ENCODE assay signal across 14 mouse cellular contexts in genomic region chr5:112018925-112019324, GRCm38 (mm10).
A peak's percentile ranks its signal among the peaks of the same experiment; 100 is the strongest.
DNase-seq lines count a peak whose midpoint lies in the region; ATAC-seq and TF ChIP-seq lines count a peak whose summit lies in the region.
"Had no signal": no experiment of that assay in that cellular context is flagged by ENCODE, and none has a peak within 500 bp of the region (broad histone marks: within the 10 kb centered on the region; RNA-seq: fewer than 3 reads in every experiment).

No protein-coding gene starts in this region.

- TF ChIP-seq CTCF in intestine, postnatal 0 days (IDR thresholded peaks at IDR 0.05; ENCODE audit: low read depth) = no peak

- no peak overlapping the region for H3K9ac ChIP-seq in midbrain, embryonic 11.5 days (ENCODE audit: low read length)
- H3K9ac ChIP-seq in midbrain, embryonic 16.5 days (ENCODE audit: low read depth, low read length) = no peak overlapping the region
- H3K9ac ChIP-seq in intestine, postnatal 0 days (ENCODE audit: low read depth, low read length) = no peak overlapping the region
- H3K9ac ChIP-seq: limb, embryonic 13.5 days; stomach, embryonic 15.5 days had no signal

- no peak overlapping the region for H3K4me2 ChIP-seq in midbrain, embryonic 11.5 days
- no peak overlapping the region for H3K4me2 ChIP-seq in midbrain, embryonic 16.5 days (ENCODE audit: low read length)
- H3K4me2 ChIP-seq in intestine, postnatal 0 days (replicated peaks; ENCODE audit: low read depth) = no peak overlapping the region
- H3K4me2 ChIP-seq: limb, embryonic 13.5 days; stomach, embryonic 15.5 days had no signal

- H3K4me3 ChIP-seq in midbrain, embryonic 11.5 days (ENCODE audit: low read depth, low read length) = no peak overlapping the region
- H3K4me3 ChIP-seq in midbrain, embryonic 16.5 days (ENCODE audit: low read depth, low read length) = no peak overlapping the region
- no peak overlapping the region for H3K4me3 ChIP-seq in intestine, postnatal 0 days (ENCODE audit: low read depth, low read length)
- H3K4me3 ChIP-seq: left cerebral cortex, adult 2 months; limb, embryonic 13.5 days; stomach, embryonic 15.5 days had no signal

- WGBS in midbrain, embryonic 11.5 days = 77% methylated on average over 7 of the region's 7 CpGs
- WGBS in midbrain, embryonic 16.5 days = 68% methylated on average over 7 of the region's 7 CpGs
- WGBS in intestine, postnatal 0 days = 67% methylated on average over 7 of the region's 7 CpGs

- H3K36me3 ChIP-seq in midbrain, embryonic 11.5 days (ENCODE audit: control insufficient read depth, insufficient read depth, low read length) = no peaks in the 10 kb centered on the region
- H3K36me3 ChIP-seq in midbrain, embryonic 16.5 days (ENCODE audit: control insufficient read depth, insufficient read depth, low read length) = no peaks in the 10 kb centered on the region
- H3K36me3 ChIP-seq in intestine, postnatal 0 days (ENCODE audit: control insufficient read depth, insufficient read depth) = no peaks in the 10 kb centered on the region
- H3K36me3 ChIP-seq: limb, embryonic 13.5 days; stomach, embryonic 15.5 days had no signal

- no peaks in the 10 kb centered on the region for H3K27me3 ChIP-seq in midbrain, embryonic 11.5 days (ENCODE audit: control insufficient read depth, insufficient read depth, low read length)
- H3K27me3 ChIP-seq in midbrain, embryonic 16.5 days (ENCODE audit: control insufficient read depth, insufficient read depth, low read depth, low read length) = no peaks in the 10 kb centered on the region
- H3K27me3 ChIP-seq in intestine, postnatal 0 days (replicated peaks; ENCODE audit: control insufficient read depth, insufficient read depth, low read length) = no peaks in the 10 kb centered on the region
- H3K27me3 ChIP-seq: stomach, embryonic 15.5 days had no signal

- no peaks in the 10 kb centered on the region; the same call in 1 of the 2 replicates for H3K9me3 ChIP-seq in midbrain, embryonic 11.5 days (ENCODE audit: control insufficient read depth, low read length)
- no peaks in the 10 kb centered on the region for H3K9me3 ChIP-seq in midbrain, embryonic 16.5 days (replicated peaks; ENCODE audit: control insufficient read depth, low read length, poor library complexity, severe bottlenecking)
- H3K9me3 ChIP-seq in intestine, postnatal 0 days (ENCODE audit: control insufficient read depth) = no peaks in the 10 kb centered on the region
- H3K9me3 ChIP-seq: stomach, embryonic 15.5 days had no signal

- ATAC-seq in midbrain, embryonic 11.5 days (ENCODE audit: low FRiP score) = no peak
- no peak for ATAC-seq in midbrain, embryonic 16.5 days
- ATAC-seq in intestine, postnatal 0 days = no peak
- ATAC-seq: intestine, embryonic 16.5 days had no signal

- H3K4me1 ChIP-seq in midbrain, embryonic 11.5 days (ENCODE audit: control insufficient read depth, insufficient read depth, low read length) = no peaks in the 10 kb centered on the region
- H3K4me1 ChIP-seq in midbrain, embryonic 16.5 days (ENCODE audit: control insufficient read depth, insufficient read depth, low read length) = no peaks in the 10 kb centered on the region
- H3K4me1 ChIP-seq in intestine, postnatal 0 days (replicated peaks; ENCODE audit: control insufficient read depth, insufficient read depth, low read length) = no peaks in the 10 kb centered on the region
- H3K4me1 ChIP-seq: stomach, embryonic 15.5 days had no signal

- peak; percentile 35 for DNase-seq in gastrocnemius, postnatal 14 days
- DNase-seq in gastrocnemius, postnatal 36 days = no peak
- DNase-seq in midbrain, embryonic 11.5 days (ENCODE audit: low spot score, missing footprints) = peak; percentile 17
- peak; percentile 33 for DNase-seq in fibroblast of lung, adult 2 months (ENCODE audit: low read depth)
- peak; percentile 72 for DNase-seq in heart, postnatal 4 days
- DNase-seq: adrenal gland, adult 8-10 months; kidney, postnatal 14 days; thymus, postnatal 25 days had no signal

- H3K27ac ChIP-seq in midbrain, embryonic 11.5 days (ENCODE audit: low read depth, low read length) = no peak overlapping the region
- no peak overlapping the region for H3K27ac ChIP-seq in midbrain, embryonic 16.5 days (ENCODE audit: low read length)
- no peak overlapping the region for H3K27ac ChIP-seq in intestine, postnatal 0 days (ENCODE audit: low read depth, low read length)
- H3K27ac ChIP-seq: left cerebral cortex, adult 2 months; limb, embryonic 13.5 days; stomach, embryonic 15.5 days had no signal

- intact Hi-C loops in gastrocnemius, postnatal 14 days (cut with DNase I; ENCODE audit: low total_unique reads) = no loop called here
- intact Hi-C loops in gastrocnemius, postnatal 36 days (cut with DNase I) = no loop called here

Comparison
In these comparisons a context has a peak if more than half of its experiments do, and no peak if none do; other contexts are left out.
1. DNase-seq: peak in gastrocnemius, postnatal 14 days (single experiment), midbrain, embryonic 11.5 days (single experiment), fibroblast of lung, adult 2 months (single experiment) and heart, postnatal 4 days (single experiment); none in gastrocnemius, postnatal 36 days (0 of 2).